Mouse (Mus musculus): ENCODE data around the gene Dnajc11. TPM values are rescaled to one million over a fixed set of nuclear protein-coding genes. Genes with fewer than 3 reads are reported as not detected.

Gene Dnajc11
- polyA plus RNA-seq, 2 experiments = 50.9 to 56.9 TPM

DNA sequence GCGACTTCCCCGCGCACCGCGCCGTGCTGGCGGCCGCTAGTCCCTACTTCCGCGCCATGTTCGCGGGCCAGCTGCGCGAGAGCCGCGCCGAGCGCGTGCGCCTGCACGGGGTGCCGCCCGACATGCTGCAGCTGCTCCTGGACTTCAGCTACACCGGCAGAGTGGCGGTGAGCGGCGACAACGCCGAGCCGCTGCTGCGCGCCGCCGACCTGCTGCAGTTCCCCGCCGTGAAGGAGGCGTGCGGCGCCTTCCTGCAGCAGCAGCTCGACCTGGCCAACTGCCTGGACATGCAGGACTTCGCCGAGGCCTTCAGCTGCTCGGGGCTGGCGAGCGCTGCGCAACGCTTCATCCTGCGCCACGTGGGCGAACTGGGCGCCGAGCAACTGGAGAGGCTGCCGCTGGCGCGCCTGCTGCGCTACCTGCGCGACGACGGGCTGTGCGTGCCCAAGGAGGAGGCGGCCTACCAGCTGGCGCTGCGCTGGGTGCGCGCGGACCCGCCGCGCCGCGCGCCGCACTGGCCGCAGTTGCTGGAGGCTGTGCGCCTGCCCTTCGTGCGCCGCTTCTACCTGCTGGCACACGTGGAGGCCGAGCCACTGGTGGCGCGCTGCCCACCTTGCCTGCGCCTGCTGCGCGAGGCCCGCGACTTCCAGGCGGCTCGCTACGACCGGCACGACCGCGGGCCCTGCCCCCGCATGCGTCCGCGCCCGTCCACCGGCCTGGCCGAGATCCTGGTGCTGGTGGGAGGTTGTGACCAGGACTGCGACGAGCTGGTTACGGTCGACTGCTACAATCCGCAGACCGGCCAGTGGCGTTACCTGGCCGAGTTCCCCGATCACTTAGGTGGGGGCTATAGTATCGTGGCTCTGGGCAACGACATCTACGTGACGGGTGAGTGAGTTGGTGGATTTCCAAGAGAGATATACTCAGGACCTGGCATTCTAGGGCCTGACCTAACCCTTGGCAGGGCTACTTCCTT lies 75.9 kb downstream of the Dnajc11 start:
- DNase-seq (ENCODE audit: low spot score) (no peak), ATAC-seq (ENCODE audit: low FRiP score, low read depth) (peak; percentile 79)
- H3K27ac ChIP-seq (replicated peaks; ENCODE audit: low read depth, low read length) = peak overlapping the region; percentile 87
- under 1% methylated on average over 67 of the region's 115 CpGs for WGBS
- no peaks in the 10 kb centered on the region for H3K9me3 ChIP-seq (ENCODE audit: control insufficient read depth, low read length)
- H3K27me3 ChIP-seq (ENCODE audit: control insufficient read depth, insufficient read depth, low read length) = no peaks in the 10 kb centered on the region
- peaks cover 28% of the 10 kb centered on the region for H3K4me1 ChIP-seq (ENCODE audit: control insufficient read depth, insufficient read depth, low read length)
- TF ChIP-seq POLR2A (IDR thresholded peaks at IDR 0.05; ENCODE audit: borderline replicate concordance, extremely low read depth, insufficient read depth, insufficient read length) = 0 out of 2 replicates have a peak, but pooled peaks have one; percentile 23
- peaks cover 19% of the 10 kb centered on the region for H3K36me3 ChIP-seq (ENCODE audit: control insufficient read depth, insufficient read depth, low read length)
- H3K9ac ChIP-seq (ENCODE audit: low read depth, low read length, severe bottlenecking) = peak overlapping the region; percentile 74
- peak overlapping the region; percentile 81 for H3K4me3 ChIP-seq (replicated peaks; ENCODE audit: low read length)
- peak overlapping the region; percentile 100 for H3K4me2 ChIP-seq (replicated peaks; ENCODE audit: low read depth, low read length, severe bottlenecking)

DNA sequence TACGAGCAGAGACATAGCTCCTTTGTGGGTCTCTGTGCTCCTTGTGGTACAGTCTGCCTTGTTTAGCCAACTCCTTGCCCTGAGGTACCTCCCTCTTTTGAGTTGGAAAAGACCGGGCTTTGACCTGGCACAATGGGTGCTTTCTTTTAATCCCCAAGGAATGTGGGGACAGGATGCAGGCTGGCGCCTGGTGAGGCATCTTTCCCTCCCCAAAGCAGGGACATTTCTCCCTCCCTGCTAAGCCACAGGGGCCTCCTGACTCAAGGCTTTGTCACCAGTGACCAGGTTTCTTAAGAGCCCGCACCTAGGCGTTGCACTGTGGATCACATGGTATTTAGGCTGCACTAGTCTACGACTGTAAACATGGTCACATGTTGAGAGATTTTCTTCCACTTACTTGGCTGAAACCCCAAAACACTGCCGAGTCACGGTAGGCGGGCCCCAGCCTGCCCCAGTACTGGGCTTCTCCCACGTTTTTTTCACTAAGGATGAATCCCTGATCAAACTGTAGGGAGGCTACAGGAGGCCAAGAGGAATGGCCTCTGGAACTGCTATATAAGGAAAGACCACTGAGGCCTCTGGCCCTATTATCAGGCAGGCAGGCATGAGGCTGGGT lies 76.7 kb downstream of the Dnajc11 start:
- no peak for TF ChIP-seq POLR2A (IDR thresholded peaks at IDR 0.05; ENCODE audit: borderline replicate concordance, extremely low read depth, insufficient read depth, insufficient read length)
- Histone ChIP-seq H3K4me3 (replicated peaks; ENCODE audit: low read length) (peak overlapping the region; percentile 81), H3K27me3 (ENCODE audit: control insufficient read depth, insufficient read depth, low read length) (no peaks in the 10 kb centered on the region), H3K4me2 (replicated peaks; ENCODE audit: low read depth, low read length, severe bottlenecking) (peak overlapping the region; percentile 100), H3K36me3 (ENCODE audit: control insufficient read depth, insufficient read depth, low read length) (peaks cover 27% of the 10 kb centered on the region), H3K4me1 (ENCODE audit: control insufficient read depth, insufficient read depth, low read length) (peaks cover 28% of the 10 kb centered on the region), H3K9ac (ENCODE audit: low read depth, low read length, severe bottlenecking) (peak overlapping the region; percentile 74), H3K27ac (replicated peaks; ENCODE audit: low read depth, low read length) (peak overlapping the region; percentile 87), H3K9me3 (ENCODE audit: control insufficient read depth, low read length) (no peaks in the 10 kb centered on the region)
- 2% methylated on average over 10 of the region's 10 CpGs for WGBS
- no peak for ATAC-seq (ENCODE audit: low FRiP score, low read depth)
- DNase-seq (ENCODE audit: low spot score) = peak; percentile 50

DNA sequence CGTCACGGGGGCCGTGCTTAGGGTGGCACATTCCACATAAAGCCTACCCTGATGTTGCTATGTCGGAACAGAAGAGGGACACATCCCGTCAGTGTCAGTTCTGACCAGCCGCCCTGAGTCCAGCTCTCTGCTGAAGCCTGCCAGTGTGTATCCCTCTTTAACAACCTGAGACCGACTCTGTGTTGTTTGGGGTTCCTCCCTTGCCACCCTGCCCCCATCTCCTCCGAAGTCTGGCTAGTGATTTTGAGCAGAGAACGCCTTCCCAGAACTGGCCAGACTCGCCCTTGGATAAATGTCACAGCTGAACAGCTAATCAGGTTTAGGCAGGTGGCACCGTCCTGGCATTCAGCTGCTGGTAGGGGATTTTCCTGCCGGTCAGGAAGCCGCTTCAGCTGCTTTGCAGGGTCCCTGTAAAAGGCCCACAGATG lies 77.2 kb downstream of the Dnajc11 start:
- H3K9ac ChIP-seq (ENCODE audit: low read depth, low read length, severe bottlenecking) = peak overlapping the region; percentile 74
- peak overlapping the region; percentile 81 for H3K4me3 ChIP-seq (replicated peaks; ENCODE audit: low read length)
- WGBS = 16% methylated on average over 13 of the region's 13 CpGs
- DNase-seq (ENCODE audit: low spot score) (no peak), ATAC-seq (ENCODE audit: low FRiP score, low read depth) (no peak)
- no peak overlapping the region; the same call in 1 of the 2 replicates for H3K27ac ChIP-seq (replicated peaks; ENCODE audit: low read depth, low read length)
- H3K27me3 ChIP-seq (ENCODE audit: control insufficient read depth, insufficient read depth, low read length) = no peaks in the 10 kb centered on the region
- peaks cover 32% of the 10 kb centered on the region for H3K36me3 ChIP-seq (ENCODE audit: control insufficient read depth, insufficient read depth, low read length)
- TF ChIP-seq POLR2A (IDR thresholded peaks at IDR 0.05; ENCODE audit: borderline replicate concordance, extremely low read depth, insufficient read depth, insufficient read length) = no peak
- H3K4me2 ChIP-seq (replicated peaks; ENCODE audit: low read depth, low read length, severe bottlenecking) = peak overlapping the region; percentile 100
- peaks cover 28% of the 10 kb centered on the region for H3K4me1 ChIP-seq (ENCODE audit: control insufficient read depth, insufficient read depth, low read length)
- H3K9me3 ChIP-seq (ENCODE audit: control insufficient read depth, low read length) = no peaks in the 10 kb centered on the region

DNA sequence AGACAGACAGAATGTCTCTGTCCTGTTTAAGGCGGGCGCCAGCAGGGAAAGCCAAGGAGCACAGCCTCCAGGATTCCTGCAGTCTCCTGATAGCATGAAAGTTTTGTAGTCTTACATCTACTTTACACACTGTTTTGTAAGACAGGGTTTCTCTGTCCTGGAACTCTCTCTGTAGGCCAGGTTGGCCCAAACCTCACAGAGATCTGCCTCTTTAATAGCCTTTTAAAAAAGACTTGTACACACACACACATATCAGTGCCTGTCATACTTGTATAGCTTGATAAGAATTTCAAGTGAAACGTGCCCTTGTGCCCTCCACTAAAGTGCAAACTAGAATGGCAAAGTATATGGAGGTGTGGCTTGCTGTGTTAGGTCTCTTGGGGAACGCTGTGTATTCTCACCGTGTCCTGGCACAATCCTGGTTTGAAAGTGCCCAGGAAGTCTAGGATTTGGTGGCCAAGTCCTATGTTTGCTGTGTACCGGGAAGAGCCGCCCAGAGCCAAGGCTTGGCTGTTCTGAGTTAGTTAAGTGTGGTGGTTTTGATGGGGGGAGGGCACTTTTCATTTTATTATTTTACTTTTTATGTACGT lies 77.8 kb downstream of the Dnajc11 start:
- 76% methylated on average over 8 of the region's 8 CpGs for WGBS
- Histone ChIP-seq H3K4me3 (replicated peaks; ENCODE audit: low read length) (peak overlapping the region; percentile 81), H3K9ac (ENCODE audit: low read depth, low read length, severe bottlenecking) (peak overlapping the region; percentile 74), H3K36me3 (ENCODE audit: control insufficient read depth, insufficient read depth, low read length) (peaks cover 37% of the 10 kb centered on the region), H3K9me3 (ENCODE audit: control insufficient read depth, low read length) (no peaks in the 10 kb centered on the region), H3K27me3 (ENCODE audit: control insufficient read depth, insufficient read depth, low read length) (no peaks in the 10 kb centered on the region), H3K27ac (replicated peaks; ENCODE audit: low read depth, low read length) (no peak overlapping the region), H3K4me1 (ENCODE audit: control insufficient read depth, insufficient read depth, low read length) (peaks cover 28% of the 10 kb centered on the region), H3K4me2 (replicated peaks; ENCODE audit: low read depth, low read length, severe bottlenecking) (peak overlapping the region; percentile 100)
- DNase-seq (ENCODE audit: low spot score) = no peak
- no peak for TF ChIP-seq POLR2A (IDR thresholded peaks at IDR 0.05; ENCODE audit: borderline replicate concordance, extremely low read depth, insufficient read depth, insufficient read length)
- ATAC-seq (ENCODE audit: low FRiP score, low read depth) = no peak

DNA sequence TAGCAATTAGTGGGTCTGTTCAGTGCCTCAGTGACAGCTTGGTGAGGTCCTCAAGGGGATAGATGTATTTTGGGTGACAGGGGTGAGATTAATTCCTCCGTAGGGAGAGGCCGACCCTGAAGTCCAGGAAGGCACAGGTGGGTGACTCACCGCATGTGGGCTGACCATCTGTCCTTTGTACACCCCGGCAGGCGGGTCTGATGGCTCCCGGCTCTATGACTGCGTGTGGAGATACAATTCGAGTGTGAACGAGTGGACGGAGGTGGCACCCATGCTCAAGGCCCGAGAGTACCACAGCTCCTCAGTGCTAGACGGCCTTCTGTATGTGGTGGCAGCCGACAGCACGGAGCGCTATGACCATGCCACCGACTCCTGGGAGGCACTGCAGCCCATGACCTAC lies 78.6 kb downstream of the Dnajc11 start:
- Histone ChIP-seq H3K27me3 (ENCODE audit: control insufficient read depth, insufficient read depth, low read length) (no peaks in the 10 kb centered on the region), H3K9ac (ENCODE audit: low read depth, low read length, severe bottlenecking) (no peak overlapping the region), H3K4me3 (replicated peaks; ENCODE audit: low read length) (no peak overlapping the region), H3K27ac (replicated peaks; ENCODE audit: low read depth, low read length) (no peak overlapping the region), H3K4me1 (ENCODE audit: control insufficient read depth, insufficient read depth, low read length) (peaks cover 28% of the 10 kb centered on the region), H3K4me2 (replicated peaks; ENCODE audit: low read depth, low read length, severe bottlenecking) (no peak overlapping the region), H3K36me3 (ENCODE audit: control insufficient read depth, insufficient read depth, low read length) (peaks cover 40% of the 10 kb centered on the region), H3K9me3 (ENCODE audit: control insufficient read depth, low read length) (no peaks in the 10 kb centered on the region)
- ATAC-seq (ENCODE audit: low FRiP score, low read depth) (no peak), DNase-seq (ENCODE audit: low spot score) (no peak)
- 93% methylated on average over 16 of the region's 16 CpGs for whole genome bisulfite sequencing
- no peak for TF ChIP-seq POLR2A (IDR thresholded peaks at IDR 0.05; ENCODE audit: borderline replicate concordance, extremely low read depth, insufficient read depth, insufficient read length)
